Mouse (Mus musculus) heart, postnatal 4 days (tissue): ENCODE measurements around the gene Leap2. TPM values are rescaled to one million over a fixed set of nuclear protein-coding genes. Genes with fewer than 3 reads are reported as not detected.

ENCODE experiments used
- microRNA-seq, 2 experiments: library from miRNA; unstranded; fragments of <30 nt; microRNA quantifications; one replicate each; pipeline ENCODE4 v1.2.0; 2021 to 2022
- total RNA-seq, 2 experiments: library from RNA; stranded (reverse); gene quantifications; 2 replicates each; pipeline ENCODE4 v1.2.3; 2021

Leap2 gene
- total RNA-seq, 2 experiments from 2014 or later: not detected

Small RNAs within 50 kb of the gene (microRNA-seq; reads per million reads assigned to microRNA genes)
- gene Mir6920: 0 to 0.61 reads per million in 2 experiments

Other genes starting within 250 kb of the Leap2 start
- gene Hspa4, start 122.7 kb downstream of the Leap2 start, total RNA-seq: 100 to 1,000 TPM; 132 to 136 TPM
- 10 to 100 TPM in 1 of 2 experiments, 1 to 10 TPM in 1; 9.3 to 12.0 TPM for gene Zcchc10, start 98.5 kb downstream of the Leap2 start, total RNA-seq
- gene Aff4, start 72.3 kb downstream of the Leap2 start, total RNA-seq: 100 to 1,000 TPM; 141 to 157 TPM
- 1,000 to 10,000 TPM; 1,656 to 1,792 TPM for gene Uqcrq, start 7.7 kb upstream of the Leap2 start, total RNA-seq
- under 1 TPM in 1 of 2 experiments, not detected in 1; 0.25 TPM for gene Gdf9, start 7.9 kb upstream of the Leap2 start, total RNA-seq
- gene Gm10447, start 33.9 kb upstream of the Leap2 start, total RNA-seq: not detected
- gene Shroom1, start 34.0 kb upstream of the Leap2 start, total RNA-seq: 1 to 10 TPM in 1 of 2 experiments, under 1 TPM in 1; 0.93 to 1.1 TPM
- gene Gm9837, start 47.3 kb upstream of the Leap2 start, total RNA-seq: not detected
- not detected for gene Gm9945, start 57.0 kb upstream of the Leap2 start, total RNA-seq
- gene Sowaha, start 57.1 kb upstream of the Leap2 start, total RNA-seq: under 1 TPM; 0.07 to 0.27 TPM
- gene Sept8, start 96.1 kb upstream of the Leap2 start, total RNA-seq: 10 to 100 TPM; 62.9 to 65.0 TPM
- gene Kif3a, start 144.2 kb upstream of the Leap2 start, total RNA-seq: 10 to 100 TPM; 14.1 to 14.4 TPM
- gene Il4, start 195.5 kb upstream of the Leap2 start, total RNA-seq: not detected
- not detected for gene Il13, start 211.5 kb upstream of the Leap2 start, total RNA-seq